Mouse (Mus musculus): ENCODE measurements around the gene Olfr67. TPM values are rescaled to one million over a fixed set of nuclear protein-coding genes. Genes with fewer than 3 reads are reported as not detected.

Gene Olfr67
- total RNA-seq (2023) = not detected

GRCm38 (mm10) chr7:103791721-103792120, at the start of gene Olfr67:
Gene Olfr67 (minus strand): TSS chr7:103791821.

GRCm38 (mm10) chr7:103840268-103840667, 48.6 kb upstream of the Olfr67 start, which contains the start of gene Hbb-bh2:
Gene Hbb-bh2 (minus strand): TSS chr7:103840520.

GRCm38 (mm10) chr7:103827808-103828207, 36.2 kb upstream of the Olfr67 start, which contains the start of gene Hbb-bs:
Gene Hbb-bs (minus strand): TSS chr7:103828096.

GRCm38 (mm10) chr7:103813766-103814165, 22.1 kb upstream of the Olfr67 start, which contains the start of gene Hbb-bt:
Gene Hbb-bt (minus strand): TSS chr7:103813996.

GRCm38 (mm10) chr7:103779598-103779997, 12.0 kb downstream of the Olfr67 start, which contains the start of gene Olfr68:
Gene Olfr68 (minus strand): TSS chr7:103779698.

GRCm38 (mm10) chr7:103771494-103771893, 20.1 kb downstream of the Olfr67 start, which contains the start of gene Olfr69:
Gene Olfr69 (minus strand): TSS chr7:103771594.

GRCm38 (mm10) chr7:103757233-103757632, 34.4 kb downstream of the Olfr67 start, which contains the start of gene Olfr630:
Gene Olfr630 (minus strand): TSS chr7:103757333.

GRCm38 (mm10) chr7:103744843-103745242, 46.8 kb downstream of the Olfr67 start, which contains the start of gene Olfr629:
Gene Olfr629 (minus strand): TSS chr7:103744943.

Other genes with a start within 250 kb of the Olfr67 start
- gene Olfr612, start 249.1 kb downstream of the Olfr67 start, total RNA-seq (2023) = not detected
- gene Olfr613, start 243.7 kb downstream of the Olfr67 start, total RNA-seq (2023) = not detected
- gene Olfr615, start 235.7 kb downstream of the Olfr67 start, total RNA-seq (2023) = not detected
- gene Olfr616, start 222.7 kb downstream of the Olfr67 start, total RNA-seq (2023) = not detected
- not detected for gene Olfr617, start 218.8 kb downstream of the Olfr67 start, total RNA-seq (2023)
- not detected for gene Olfr618, start 201.7 kb downstream of the Olfr67 start, total RNA-seq (2023)
- gene Olfr619, start 191.2 kb downstream of the Olfr67 start, total RNA-seq (2023) = not detected
- not detected for gene Olfr620, start 179.3 kb downstream of the Olfr67 start, total RNA-seq (2023)
- not detected for gene Olfr622, start 149.1 kb downstream of the Olfr67 start, total RNA-seq (2023)
- gene Olfr623, start 128.1 kb downstream of the Olfr67 start, total RNA-seq (2023) = not detected
- gene Olfr624, start 120.6 kb downstream of the Olfr67 start, total RNA-seq (2023) = not detected
- gene Olfr625-ps1, start 109.1 kb downstream of the Olfr67 start, total RNA-seq (2023) = not detected
- not detected for gene Olfr243, start 77.2 kb downstream of the Olfr67 start, total RNA-seq (2023)
- gene Olfr628, start 61.4 kb downstream of the Olfr67 start, total RNA-seq (2023) = not detected
- not detected for gene Olfr629, start 46.9 kb downstream of the Olfr67 start, total RNA-seq (2023)
- gene Olfr630, start 34.5 kb downstream of the Olfr67 start, total RNA-seq (2023) = not detected
- gene Olfr69, start 20.2 kb downstream of the Olfr67 start, total RNA-seq (2023) = not detected
- gene Olfr68, start 12.1 kb downstream of the Olfr67 start, total RNA-seq (2023) = not detected
- gene Hbb-bt, start 22.2 kb upstream of the Olfr67 start, total RNA-seq (2023) = 328 TPM
- gene Hbb-bs, start 36.3 kb upstream of the Olfr67 start, total RNA-seq (2023) = 2,192 TPM
- gene Hbb-bh2, start 48.7 kb upstream of the Olfr67 start, total RNA-seq (2023) = not detected
- gene Hbb-bh1, start 51.3 kb upstream of the Olfr67 start, total RNA-seq (2023) = not detected
- gene Hbb-y, start 61.4 kb upstream of the Olfr67 start, total RNA-seq (2023) = not detected
- not detected for gene Olfr66, start 94.4 kb upstream of the Olfr67 start, total RNA-seq (2023)
- not detected for gene Olfr64, start 102.7 kb upstream of the Olfr67 start, total RNA-seq (2023)
- not detected for gene Olfr65, start 111.7 kb upstream of the Olfr67 start, total RNA-seq (2023)
- gene Olfr631, start 137.0 kb upstream of the Olfr67 start, total RNA-seq (2023) = not detected
- not detected for gene Olfr632, start 142.5 kb upstream of the Olfr67 start, total RNA-seq (2023)
- not detected for gene Olfr633, start 152.6 kb upstream of the Olfr67 start, total RNA-seq (2023)
- not detected for gene Olfr635, start 179.3 kb upstream of the Olfr67 start, total RNA-seq (2023)
- not detected for gene Olfr638, start 206.9 kb upstream of the Olfr67 start, total RNA-seq (2023)
- not detected for gene Olfr639, start 225.5 kb upstream of the Olfr67 start, total RNA-seq (2023)
- gene Olfr640, start 233.8 kb upstream of the Olfr67 start, total RNA-seq (2023) = not detected
- gene Olfr641, start 243.6 kb upstream of the Olfr67 start, total RNA-seq (2023) = not detected